Mouse (Mus musculus) bone marrow macrophage, adult 2 months (primary cell): ENCODE results near the gene Tmprss6.

Experiments used
- CTCF ChIP-seq: IDR thresholded peaks from 2 replicates; pipeline ENCODE4 v1.5.1; 2012; ENCODE audit warnings: low read depth, mild to moderate bottlenecking, low read length, moderate library complexity
- POLR2A ChIP-seq: IDR thresholded peaks from 2 replicates; pipeline ENCODE4 v1.6.1; 2012; ENCODE audit warnings: mild to moderate bottlenecking, low read depth, low read length, borderline replicate concordance

- TF ChIP-seq POLR2A (no peak), CTCF (no peak)
Observed at GRCm38 (mm10) chr15:78405098-78405497, 63.3 kb downstream of the Tmprss6 start.
